Mouse (Mus musculus) lung, embryonic 15.5 days (tissue): ENCODE results near the gene Qsox1. TPM values are rescaled to one million over a fixed set of nuclear protein-coding genes. Genes with fewer than 3 reads are reported as not detected.

ENCODE experiments used
- ATAC-seq: fragments of 200-750 bp; cut with Nextera tagmentation; 2 replicates; pipeline ENCODE4 v1.8.0; 2017; ENCODE audit warnings: moderate number of reproducible peaks, borderline replicate concordance; ENCODE audit not compliant: low FRiP score, low TSS enrichment; ENCODE audit errors: extremely low read depth
- H3K27ac ChIP-seq: fragments of 300-500 bp; sonication (generic); 2 replicates; pipeline ENCODE4 v1.5.1; 2015; ENCODE audit warnings: moderate library complexity, mild to moderate bottlenecking, inconsistent platforms
- H3K27me3 ChIP-seq: fragments of 300-500 bp; sonication (generic); 2 replicates; pipeline ENCODE4 v1.6.1; 2015; ENCODE audit warnings: inconsistent platforms
- H3K36me3 ChIP-seq: fragments of 300-500 bp; sonication (generic); 2 replicates; pipeline ENCODE4 v1.6.1; 2015; ENCODE audit warnings: inconsistent platforms
- H3K4me1 ChIP-seq: fragments of 300-500 bp; sonication (generic); 2 replicates; pipeline ENCODE4 v1.6.1; 2015; ENCODE audit warnings: inconsistent platforms
- H3K4me2 ChIP-seq: fragments of 300-500 bp; sonication (generic); 2 replicates; pipeline ENCODE4 v1.6.1; 2015; ENCODE audit warnings: inconsistent platforms, mild to moderate bottlenecking, moderate library complexity
- H3K4me3 ChIP-seq: fragments of 300-500 bp; sonication (generic); 2 replicates; pipeline ENCODE4 v1.5.1; 2015; ENCODE audit warnings: mild to moderate bottlenecking, inconsistent platforms
- H3K9ac ChIP-seq: fragments of 300-500 bp; sonication (generic); 2 replicates; pipeline ENCODE4 v1.6.1; 2015; ENCODE audit warnings: inconsistent platforms
- H3K9me3 ChIP-seq: fragments of 300-500 bp; sonication (generic); 2 replicates; pipeline ENCODE4 v1.6.1; 2016; ENCODE audit warnings: inconsistent platforms
- WGBS: fragments of 180-500 bp; shearing (Covaris S2); methylation state at CpG from one replicate; pipeline ENCODE4 v1.1.7; 2015; 5-methylcytosine and 5-hydroxymethylcytosine counted together
- polyA plus RNA-seq: library from polyadenylated mRNA; unstranded; fragments of >200 nt; fragmentation: Nextera tagmentation; extraction: Ambion mirVana; gene quantifications from 2 replicates; pipeline ENCODE4 v1.2.1, GENCODE M21; 2015

Qsox1 gene
- polyA plus RNA-seq, 1 experiment from 2014 or later = 48.6 TPM

DNA sequence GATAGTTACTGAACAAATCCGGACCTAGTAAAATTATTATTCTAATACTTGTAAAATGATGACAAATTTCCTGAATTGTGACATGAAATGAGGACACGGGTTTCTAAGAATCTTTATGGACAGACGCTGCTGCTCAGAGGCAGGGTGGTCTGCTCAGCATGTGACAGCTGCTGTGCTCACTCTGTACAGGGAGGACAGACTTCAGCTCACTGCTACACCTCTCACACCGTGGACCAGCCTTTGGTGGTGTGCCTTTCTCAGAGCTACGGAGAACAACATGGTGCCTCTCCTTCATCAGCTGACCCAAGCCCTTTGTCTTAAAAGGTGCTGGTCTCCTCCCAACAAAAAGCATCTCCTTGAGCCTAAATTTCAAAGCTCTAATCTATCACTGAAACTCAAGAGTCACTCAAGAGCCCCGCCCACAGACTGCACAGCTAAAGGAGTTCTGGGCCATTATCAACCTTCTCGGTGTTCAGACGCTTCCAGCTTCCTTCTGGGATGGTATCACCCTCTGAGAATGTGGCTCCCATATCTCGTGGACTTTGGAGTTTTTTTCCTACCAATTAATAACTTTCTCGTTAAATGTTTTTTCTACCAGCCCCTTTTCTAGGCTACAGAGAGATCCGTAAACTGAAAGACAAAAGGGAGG is 15.8 kb downstream of the Qsox1 start:
- peaks cover 13% of the 10 kb centered on the region; the same call in 1 of the 2 replicates for H3K36me3 ChIP-seq
- WGBS = 56% methylated on average over 11 of the region's 11 CpGs
- H3K4me1 ChIP-seq = peaks cover 16% of the 10 kb centered on the region
- ATAC-seq = no peak
- no peak overlapping the region for H3K4me3 ChIP-seq
- H3K4me2 ChIP-seq = no peak overlapping the region
- no peak overlapping the region for H3K27ac ChIP-seq
- H3K27me3 ChIP-seq = no peaks in the 10 kb centered on the region
- H3K9me3 ChIP-seq = no peaks in the 10 kb centered on the region
- no peak overlapping the region for H3K9ac ChIP-seq

DNA sequence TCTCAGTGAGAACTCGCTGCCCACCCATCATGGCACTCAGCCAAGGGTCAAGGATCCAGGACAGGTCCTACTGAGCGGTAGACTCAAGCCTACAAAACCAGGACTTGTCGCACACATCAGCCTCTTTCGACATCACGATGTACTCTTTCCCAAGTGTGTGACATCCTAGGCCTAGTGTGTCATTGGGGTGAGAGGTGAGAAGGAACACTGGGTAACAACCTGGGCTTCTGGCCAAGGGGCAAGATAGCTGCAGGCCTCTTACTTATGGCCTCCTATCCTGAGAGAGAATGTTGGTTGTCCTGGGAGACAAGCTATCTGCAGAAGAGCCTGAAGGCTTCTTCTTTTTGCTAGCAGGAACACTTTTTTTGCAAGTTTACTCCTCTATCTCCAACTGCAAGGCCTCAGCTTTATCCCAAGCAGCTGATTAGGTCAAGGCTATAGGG is 16.9 kb downstream of the Qsox1 start:
- no peak overlapping the region for H3K4me2 ChIP-seq
- WGBS = 78% methylated on average over 5 of the region's 5 CpGs
- H3K9ac ChIP-seq = no peak overlapping the region
- no peak overlapping the region for H3K27ac ChIP-seq
- no peaks in the 10 kb centered on the region for H3K9me3 ChIP-seq
- H3K4me1 ChIP-seq = peaks cover 16% of the 10 kb centered on the region
- ATAC-seq = no peak
- no peaks in the 10 kb centered on the region for H3K27me3 ChIP-seq
- peaks cover 8% of the 10 kb centered on the region; the same call in 1 of the 2 replicates for H3K36me3 ChIP-seq
- H3K4me3 ChIP-seq = no peak overlapping the region

DNA sequence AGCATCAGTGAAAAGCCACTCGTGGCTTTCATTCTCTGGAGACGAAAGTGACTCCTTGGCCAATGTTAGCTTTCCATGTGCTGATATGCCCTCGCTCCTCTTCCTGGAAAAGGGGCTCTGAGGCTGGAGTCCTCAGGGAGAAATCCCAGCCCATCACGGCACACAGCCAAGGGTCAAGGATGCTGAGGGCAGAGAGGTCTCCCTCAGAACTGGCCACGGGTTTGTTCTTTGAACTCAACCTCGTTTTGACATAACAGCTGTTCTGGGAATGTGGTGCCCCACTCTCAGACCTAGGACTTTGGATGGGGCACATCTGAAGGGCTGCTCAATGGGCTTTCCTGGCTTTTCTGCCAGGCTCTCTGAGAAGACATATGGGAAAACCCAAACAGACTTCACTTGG is 17.8 kb downstream of the Qsox1 start:
- H3K4me1 ChIP-seq = peaks cover 16% of the 10 kb centered on the region
- peaks cover 8% of the 10 kb centered on the region; the same call in 1 of the 2 replicates for H3K36me3 ChIP-seq
- no peak for ATAC-seq
- H3K4me3 ChIP-seq = no peak overlapping the region
- H3K9me3 ChIP-seq = no peaks in the 10 kb centered on the region
- no peak overlapping the region for H3K4me2 ChIP-seq
- no peak overlapping the region for H3K9ac ChIP-seq
- WGBS = 74% methylated on average over 6 of the region's 6 CpGs
- H3K27me3 ChIP-seq = no peaks in the 10 kb centered on the region
- no peak overlapping the region for H3K27ac ChIP-seq

DNA sequence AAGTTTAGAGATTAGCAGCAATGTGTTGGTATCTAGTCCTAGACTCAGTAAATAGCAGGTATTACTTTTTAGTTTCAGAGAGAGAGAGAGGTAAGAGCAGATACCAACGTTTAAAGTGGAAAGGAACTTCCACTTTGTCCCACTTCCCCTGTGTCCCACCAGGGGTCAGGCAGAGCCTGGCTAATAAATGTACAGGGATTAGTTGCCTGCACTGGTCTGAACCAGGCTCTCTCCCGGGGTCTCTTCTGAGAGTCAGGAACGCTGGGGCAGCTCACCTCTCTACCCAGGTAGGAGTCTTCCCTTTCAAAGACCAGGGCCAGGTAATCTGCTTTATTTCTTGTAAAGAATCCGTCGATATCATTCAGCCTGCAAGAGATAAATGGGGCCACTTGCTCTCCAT is 20.8 kb downstream of the Qsox1 start:
- H3K36me3 ChIP-seq = peaks cover 33% of the 10 kb centered on the region
- ATAC-seq = no peak

GRCm38 (mm10) chr1:155790111-155790974 is 22.3 kb downstream of the Qsox1 start:
- ATAC-seq = no peak
- Histone ChIP-seq H3K27ac (no peak overlapping the region), H3K9me3 (no peaks in the 10 kb centered on the region), H3K36me3 (peaks cover 38% of the 10 kb centered on the region), H3K4me2 (no peak overlapping the region), H3K27me3 (no peaks in the 10 kb centered on the region), H3K4me1 (no peaks in the 10 kb centered on the region), H3K4me3 (no peak overlapping the region), H3K9ac (no peak overlapping the region)
- 74% methylated on average over 16 of the region's 16 CpGs for WGBS

More for the DNA sequence above, 20.8 kb downstream of the Qsox1 start:
- H3K9ac ChIP-seq = no peak overlapping the region
- H3K27me3 ChIP-seq = no peaks in the 10 kb centered on the region
- no peaks in the 10 kb centered on the region for H3K9me3 ChIP-seq
- no peak overlapping the region for H3K4me3 ChIP-seq
- 59% methylated on average over 5 of the region's 5 CpGs for WGBS
- H3K4me1 ChIP-seq = peaks cover 3% of the 10 kb centered on the region
- no peak overlapping the region for H3K4me2 ChIP-seq
- no peak overlapping the region for H3K27ac ChIP-seq

DNA sequence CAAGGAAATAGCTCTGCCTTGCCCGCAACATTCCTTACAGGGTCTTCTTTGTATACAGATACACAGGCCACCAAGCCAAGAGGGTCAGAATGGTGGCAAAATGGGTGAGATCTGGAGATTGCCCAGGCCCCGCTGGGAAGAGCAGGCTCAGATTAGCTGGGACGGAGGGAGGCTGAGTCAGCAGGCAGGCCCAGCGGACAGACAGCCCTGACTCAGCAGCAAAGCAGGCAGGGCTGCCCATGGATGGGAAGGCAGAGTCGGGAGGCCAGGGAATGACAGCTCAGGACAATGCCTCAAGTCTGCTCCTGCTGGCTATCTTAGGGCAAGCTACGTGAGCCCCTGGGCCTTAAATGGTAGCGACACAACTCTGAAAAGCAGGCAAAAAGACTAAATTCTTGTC is 26.8 kb downstream of the Qsox1 start:
- ATAC-seq = no peak
- no peak overlapping the region for H3K27ac ChIP-seq
- H3K4me3 ChIP-seq = no peak overlapping the region
- H3K4me1 ChIP-seq = peaks cover 5% of the 10 kb centered on the region; the same call in 1 of the 2 replicates
- no peak overlapping the region for H3K4me2 ChIP-seq
- H3K36me3 ChIP-seq = peaks cover 36% of the 10 kb centered on the region
- WGBS = 71% methylated on average over 7 of the region's 7 CpGs
- no peaks in the 10 kb centered on the region for H3K27me3 ChIP-seq
- H3K9me3 ChIP-seq = no peaks in the 10 kb centered on the region
- no peak overlapping the region for H3K9ac ChIP-seq

DNA sequence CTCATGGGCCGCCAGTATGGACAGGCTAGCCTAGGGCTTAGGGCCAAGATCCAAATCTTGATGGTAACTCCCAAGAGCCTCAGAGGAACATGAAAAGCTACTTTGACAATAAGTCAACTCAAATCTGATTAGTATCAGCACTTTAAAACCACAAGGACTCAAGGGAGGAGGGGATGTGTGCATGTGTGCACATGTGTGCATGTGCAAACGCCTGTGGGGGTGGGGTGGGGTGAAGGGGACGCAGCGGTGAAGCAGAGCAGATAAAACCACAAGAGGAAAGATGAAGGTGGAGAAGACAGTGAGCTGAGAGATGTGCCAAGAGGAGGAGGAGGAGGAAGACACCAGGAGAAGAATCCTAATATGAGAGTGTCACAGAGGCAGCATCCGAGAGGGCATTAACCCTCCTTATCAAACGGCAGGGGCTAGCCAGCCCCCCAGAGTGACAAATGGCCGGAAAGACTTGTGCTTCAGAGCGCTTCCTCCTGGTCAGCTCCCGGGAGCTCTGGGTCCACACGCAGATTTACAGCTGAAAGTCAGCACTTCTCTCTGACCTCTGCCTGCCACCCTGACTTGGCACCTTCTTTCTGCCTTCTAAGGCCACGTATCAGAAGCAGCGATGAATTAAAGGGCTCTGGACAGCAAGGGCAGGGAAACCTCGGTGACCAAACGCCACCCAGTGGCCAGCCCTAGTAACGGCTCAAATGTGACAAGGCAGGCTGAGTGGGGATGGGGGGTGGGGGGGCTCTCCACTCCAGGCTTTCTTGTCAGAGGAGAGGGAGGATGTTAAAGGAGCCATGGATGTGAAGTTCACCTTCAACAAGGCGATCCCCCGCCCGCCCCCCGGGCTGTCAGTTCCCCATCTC is 28.1 kb downstream of the Qsox1 start:
- 24% methylated on average over 19 of the region's 19 CpGs for WGBS
- H3K27me3 ChIP-seq = no peaks in the 10 kb centered on the region
- peaks cover 44% of the 10 kb centered on the region for H3K36me3 ChIP-seq
- no peak overlapping the region for H3K27ac ChIP-seq
- H3K9ac ChIP-seq = no peak overlapping the region
- H3K4me2 ChIP-seq = no peak overlapping the region
- H3K4me1 ChIP-seq = peaks cover 5% of the 10 kb centered on the region; the same call in 1 of the 2 replicates
- no peak for ATAC-seq
- H3K9me3 ChIP-seq = no peaks in the 10 kb centered on the region
- no peak overlapping the region for H3K4me3 ChIP-seq

- Histone ChIP-seq H3K9ac (no peak overlapping the region), H3K9me3 (no peaks in the 10 kb centered on the region), H3K4me2 (no peak overlapping the region), H3K36me3 (peaks cover 23% of the 10 kb centered on the region), H3K27me3 (no peaks in the 10 kb centered on the region), H3K4me3 (no peak overlapping the region), H3K4me1 (peaks cover 5% of the 10 kb centered on the region; the same call in 1 of the 2 replicates), H3K27ac (no peak overlapping the region)
- WGBS = 69% methylated on average over 5 of the region's 5 CpGs
- ATAC-seq = no peak
These were observed 30.3 kb downstream of the Qsox1 start for GRCm38 (mm10) chr1:155782382-155782781.

DNA sequence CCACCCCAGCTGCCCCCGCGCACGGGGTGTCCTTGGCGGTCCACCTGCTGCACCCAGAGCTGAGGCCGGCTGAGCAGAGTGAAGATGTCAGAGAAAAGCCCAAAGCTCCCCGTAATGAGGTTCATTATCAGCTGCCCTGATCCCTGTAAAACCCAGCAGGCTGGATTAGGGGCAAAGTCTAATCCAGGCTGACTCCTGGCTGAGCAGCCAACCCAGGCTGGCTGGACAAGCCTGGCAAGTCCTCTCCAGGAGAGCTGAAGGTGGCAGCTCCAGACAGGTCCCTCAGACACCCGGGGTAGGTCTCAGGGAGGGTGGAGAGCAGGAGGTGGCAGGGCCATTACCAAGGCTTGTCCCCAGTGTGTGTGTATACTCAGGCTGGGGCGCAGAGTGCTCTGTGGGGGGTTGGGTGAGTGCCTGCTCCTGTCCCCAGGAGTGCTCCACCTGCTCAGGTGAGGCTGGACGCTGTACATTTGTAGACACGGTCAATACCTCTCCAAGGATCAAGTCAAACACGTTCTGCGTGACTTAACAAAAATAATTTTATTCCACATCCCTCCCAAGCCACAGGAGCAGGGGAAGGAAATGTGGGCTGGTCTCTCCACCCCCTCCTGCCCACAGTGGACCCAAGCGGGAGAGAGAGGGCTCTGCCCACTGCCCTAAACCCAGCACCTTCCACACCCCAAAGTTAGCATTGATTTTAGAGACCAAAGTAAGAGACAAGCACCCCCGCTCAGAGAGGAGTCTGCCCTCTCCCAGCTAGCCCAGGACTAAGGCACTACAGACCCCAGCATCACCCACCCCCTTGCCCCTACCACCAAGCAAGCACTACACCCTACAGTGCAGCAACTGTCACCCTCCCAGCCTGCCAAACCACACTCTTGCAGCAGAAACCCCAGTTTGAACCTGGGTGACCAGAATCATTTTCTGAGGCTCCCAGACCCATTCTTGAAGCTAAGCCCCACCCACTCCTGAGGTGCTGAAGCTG is 34.8 kb downstream of the Qsox1 start:
- no peak overlapping the region for H3K4me3 ChIP-seq
- H3K4me1 ChIP-seq = no peaks in the 10 kb centered on the region
- no peaks in the 10 kb centered on the region for H3K9me3 ChIP-seq
- H3K36me3 ChIP-seq = peaks cover 14% of the 10 kb centered on the region
- no peak overlapping the region for H3K9ac ChIP-seq
- no peak overlapping the region for H3K4me2 ChIP-seq
- H3K27ac ChIP-seq = no peak overlapping the region
- no peak for ATAC-seq
- H3K27me3 ChIP-seq = no peaks in the 10 kb centered on the region
- WGBS = 54% methylated on average over 14 of the region's 14 CpGs

DNA sequence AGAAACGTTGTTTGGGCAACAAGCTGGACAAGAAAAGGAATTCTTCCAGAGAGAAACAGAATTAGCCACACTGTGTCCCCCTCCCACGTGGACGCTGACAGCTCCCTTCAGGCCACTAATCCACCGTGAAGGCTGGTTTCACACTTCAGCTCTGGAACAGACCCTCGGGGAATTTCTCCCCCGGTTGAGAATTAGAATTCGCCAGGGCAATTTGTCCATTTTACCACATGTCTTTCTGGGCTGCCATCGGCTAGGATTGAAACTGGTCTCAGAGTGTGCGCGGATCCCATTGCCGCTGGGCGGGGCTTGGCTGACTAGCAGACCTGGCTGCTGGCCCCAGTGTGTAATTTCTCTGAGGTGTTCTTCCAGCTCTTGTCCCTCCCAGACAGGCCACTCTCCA is 53.5 kb downstream of the Qsox1 start:
- H3K4me2 ChIP-seq = no peak overlapping the region
- no peak overlapping the region for H3K4me3 ChIP-seq
- H3K27me3 ChIP-seq = no peaks in the 10 kb centered on the region
- ATAC-seq = no peak
- no peaks in the 10 kb centered on the region for H3K36me3 ChIP-seq
- H3K9me3 ChIP-seq = no peaks in the 10 kb centered on the region
- no peaks in the 10 kb centered on the region for H3K4me1 ChIP-seq
- WGBS = 66% methylated on average over 12 of the region's 12 CpGs
- no peak overlapping the region for H3K27ac ChIP-seq
- no peak overlapping the region for H3K9ac ChIP-seq

DNA sequence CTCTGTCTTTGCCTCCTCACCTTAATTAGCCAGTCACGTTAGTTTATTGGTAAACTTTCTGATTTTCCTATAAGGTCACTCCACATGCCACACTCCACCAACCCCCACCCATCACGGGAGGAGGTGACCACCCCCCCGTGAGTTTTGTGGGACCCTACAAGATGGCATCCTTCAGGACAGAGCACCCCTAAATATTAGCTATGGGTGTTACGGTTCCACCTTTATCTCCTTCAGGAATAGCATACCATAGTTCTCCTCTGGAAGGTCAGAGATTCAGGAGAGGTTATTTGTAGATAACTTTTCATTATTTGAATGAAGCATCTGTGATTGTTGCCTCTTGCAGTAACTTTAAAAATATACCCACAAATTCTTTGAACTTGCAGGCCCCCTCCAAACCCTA is 54.0 kb downstream of the Qsox1 start:
- no peak overlapping the region for H3K27ac ChIP-seq
- H3K9ac ChIP-seq = no peak overlapping the region
- H3K27me3 ChIP-seq = peaks cover 4% of the 10 kb centered on the region; the same call in 1 of the 2 replicates
- H3K9me3 ChIP-seq = no peaks in the 10 kb centered on the region
- H3K4me3 ChIP-seq = no peak overlapping the region
- ATAC-seq = no peak
- H3K4me1 ChIP-seq = no peaks in the 10 kb centered on the region
- no peaks in the 10 kb centered on the region for H3K36me3 ChIP-seq
- H3K4me2 ChIP-seq = no peak overlapping the region
- 84% methylated on average over 4 of the region's 4 CpGs for WGBS
